Mouse (Mus musculus) cerebellum, adult 2 months (tissue): ENCODE measurements around the gene Znhit1. TPM values are rescaled to one million over a fixed set of nuclear protein-coding genes. Genes with fewer than 3 reads are reported as not detected.

Source experiments
- DNase-seq, 2 experiments: peaks; one replicate each; pipeline ENCODE4 v3.0.0; 2021
- H3K27ac ChIP-seq: fragments of 200-500 bp; 2 replicates; pipeline ENCODE4 v1.5.1; 2012; ENCODE audit warnings: low read length, control low read depth, inconsistent platforms; ENCODE audit not compliant: insufficient read depth
- H3K27me3 ChIP-seq: fragments of 200-500 bp; 2 replicates; pipeline ENCODE4 v1.6.1; 2012; ENCODE audit warnings: inconsistent platforms, mild to moderate bottlenecking, low read length, moderate library complexity; ENCODE audit not compliant: control insufficient read depth, insufficient read depth
- H3K4me1 ChIP-seq: fragments of 200-500 bp; 2 replicates; pipeline ENCODE4 v1.6.1; 2011; ENCODE audit warnings: low read length; ENCODE audit not compliant: control insufficient read depth, insufficient read depth
- H3K4me3 ChIP-seq: fragments of 200-500 bp; replicated peaks from 2 replicates; pipeline ENCODE3; 2011; ENCODE audit warnings: mild to moderate bottlenecking, low read depth, low read length, control low read depth; ENCODE audit not compliant: insufficient read depth
- CTCF ChIP-seq: fragments of 200-500 bp; IDR thresholded peaks from 2 replicates; pipeline ENCODE4 v1.5.1; 2011; ENCODE audit warnings: low read depth, mild to moderate bottlenecking, control low read depth, low read length, moderate library complexity, borderline replicate concordance; ENCODE audit not compliant: insufficient read depth
- POLR2A ChIP-seq: fragments of 200-500 bp; IDR thresholded peaks from 2 replicates; pipeline ENCODE4 v1.6.1; 2011; ENCODE audit warnings: low read length, control low read depth, borderline replicate concordance; ENCODE audit not compliant: insufficient read depth
- WGBS: fragments of 180-500 bp; shearing (Covaris S2); methylation state at CpG from one replicate; pipeline ENCODE4 v1.1.7; 2018; 5-methylcytosine and 5-hydroxymethylcytosine counted together
- polyA plus RNA-seq: library from polyadenylated mRNA; depleted of rRNA; stranded (reverse); fragments of >200 nt; gene quantifications from 2 replicates; pipeline ENCODE4 v1.2.3, GENCODE M21; 2012; rRNA removed

The Znhit1 gene
- 86.8 and 95.4 TPM in 2 replicates for polyA plus RNA-seq

- TF ChIP-seq POLR2A (no peak), CTCF (no peak)
- DNase-seq: no peak
- no peaks in the 10 kb centered on the region for H3K27me3 ChIP-seq
- no peaks in the 10 kb centered on the region for H3K4me1 ChIP-seq
- WGBS: 2% methylated on average over 12 of the region's 12 CpGs
- H3K27ac ChIP-seq: peak within 1 kb of the TSS; percentile 27; the same call in 1 of the 2 replicates
- H3K4me3 ChIP-seq: peak within 1 kb of the TSS; percentile 77
Observed at GRCm38 (mm10) chr5:136987934-136988271, at the start of gene Znhit1. Gene Znhit1 (minus strand): TSS chr5:136988021.

- Histone ChIP-seq H3K4me1 (no peaks in the 10 kb centered on the region), H3K27me3 (no peaks in the 10 kb centered on the region), H3K27ac (no peak overlapping the region), H3K4me3 (no peak overlapping the region)
- TF ChIP-seq POLR2A (no peak), CTCF (no peak)
- 83% methylated on average over 13 of the region's 13 CpGs for whole genome bisulfite sequencing
- DNase-seq: no peak
Observed at GRCm38 (mm10) chr5:137036211-137036610, 48.4 kb upstream of the Znhit1 start.

- peak; percentile 79 to 82 for DNase-seq
- no peak for TF ChIP-seq POLR2A
- TF ChIP-seq CTCF: no peak
- H3K4me3 ChIP-seq: peak overlapping the region; percentile 54
- WGBS: 1% methylated on average over 47 of the region's 49 CpGs
- H3K27ac ChIP-seq: no peak overlapping the region
- no peaks in the 10 kb centered on the region for H3K27me3 ChIP-seq
- no peaks in the 10 kb centered on the region for H3K4me1 ChIP-seq
Observed at GRCm38 (mm10) chr5:137032641-137033074, 44.8 kb upstream of the Znhit1 start.

- WGBS: under 1% methylated on average over 33 of the region's 33 CpGs
- H3K27ac ChIP-seq: no peak overlapping the region
- DNase-seq: peak; percentile 54 to 61
- H3K4me3 ChIP-seq: peak overlapping the region; percentile 54
- H3K4me1 ChIP-seq: no peaks in the 10 kb centered on the region
- no peak for TF ChIP-seq CTCF
- TF ChIP-seq POLR2A: no peak
- H3K27me3 ChIP-seq: no peaks in the 10 kb centered on the region
Observed at GRCm38 (mm10) chr5:137032033-137032421, 44.2 kb upstream of the Znhit1 start.

- peak; percentile 39 to 48 for DNase-seq
- Histone ChIP-seq H3K27me3 (no peaks in the 10 kb centered on the region), H3K27ac (no peak overlapping the region), H3K4me3 (peak overlapping the region; percentile 54), H3K4me1 (no peaks in the 10 kb centered on the region)
- TF ChIP-seq CTCF (no peak), POLR2A (no peak)
- under 1% methylated on average over 78 of the region's 78 CpGs for WGBS
Observed at GRCm38 (mm10) chr5:137031076-137032032, 43.5 kb upstream of the Znhit1 start.

- no peak overlapping the region for H3K27ac ChIP-seq
- 5% methylated on average over 22 of the region's 22 CpGs for WGBS
- TF ChIP-seq CTCF: no peak
- no peak for TF ChIP-seq POLR2A
Observed at GRCm38 (mm10) chr5:137030416-137030810, 42.6 kb upstream of the Znhit1 start.

GRCm38 (mm10) chr5:137029643-137030415, 42.0 kb upstream of the Znhit1 start:
- no peaks in the 10 kb centered on the region for H3K27me3 ChIP-seq
- no peak overlapping the region for H3K27ac ChIP-seq
- under 1% methylated on average over 52 of the region's 52 CpGs for WGBS
- H3K4me3 ChIP-seq: peak overlapping the region; percentile 54
- TF ChIP-seq CTCF: no peak
- peak; percentile 94 for TF ChIP-seq POLR2A
- DNase-seq: peak; percentile 94 to 96
- H3K4me1 ChIP-seq: no peaks in the 10 kb centered on the region

More at GRCm38 (mm10) chr5:137030416-137030810, 42.6 kb upstream of the Znhit1 start:
- no peaks in the 10 kb centered on the region for H3K4me1 ChIP-seq
- DNase-seq: no peak
- peak overlapping the region; percentile 54 for H3K4me3 ChIP-seq
- H3K27me3 ChIP-seq: no peaks in the 10 kb centered on the region

- H3K27ac ChIP-seq: no peak overlapping the region
- H3K4me3 ChIP-seq: no peak overlapping the region
- no peaks in the 10 kb centered on the region for H3K27me3 ChIP-seq
- TF ChIP-seq POLR2A (no peak), CTCF (no peak)
- H3K4me1 ChIP-seq: no peaks in the 10 kb centered on the region
- peak in 1 of 2 experiments; percentile 30 for DNase-seq
- WGBS: under 1% methylated on average over 8 of the region's 8 CpGs
Observed at GRCm38 (mm10) chr5:137029273-137029585, 41.4 kb upstream of the Znhit1 start.
